Mouse (Mus musculus): ENCODE data around the gene Smarcc2. TPM values are rescaled to one million over a fixed set of nuclear protein-coding genes. Genes with fewer than 3 reads are reported as not detected.
A peak's percentile ranks its signal among the peaks of the same experiment; 100 is the strongest.

Smarcc2 gene
- total RNA-seq, 2 experiments from 2014 or later: 238 to 245 TPM

DNA sequence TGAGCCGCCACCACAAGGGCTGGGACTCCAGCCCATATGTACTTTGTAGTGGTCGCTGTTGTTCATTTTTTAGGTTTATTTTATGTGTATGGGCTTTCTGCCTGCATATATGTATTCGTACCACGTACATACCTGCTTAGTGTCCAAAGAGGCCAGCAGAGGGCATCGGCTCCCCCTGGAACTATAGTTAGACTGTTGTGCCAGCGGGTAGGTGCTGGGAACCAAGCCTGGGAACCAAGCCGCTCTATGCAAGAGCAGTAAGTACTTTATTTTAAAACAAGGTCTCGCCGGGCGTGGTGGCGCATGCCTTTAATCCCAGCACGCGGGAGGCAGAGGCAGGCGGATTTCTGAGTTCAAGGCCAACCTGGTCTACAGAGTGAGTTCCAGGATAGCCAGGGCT, 46.9 kb downstream of the Smarcc2 start:
- intact Hi-C loops (cut with DNase I): no loop called here
- DNase-seq (ENCODE audit: low spot score in 2 of 2): no peak

DNA sequence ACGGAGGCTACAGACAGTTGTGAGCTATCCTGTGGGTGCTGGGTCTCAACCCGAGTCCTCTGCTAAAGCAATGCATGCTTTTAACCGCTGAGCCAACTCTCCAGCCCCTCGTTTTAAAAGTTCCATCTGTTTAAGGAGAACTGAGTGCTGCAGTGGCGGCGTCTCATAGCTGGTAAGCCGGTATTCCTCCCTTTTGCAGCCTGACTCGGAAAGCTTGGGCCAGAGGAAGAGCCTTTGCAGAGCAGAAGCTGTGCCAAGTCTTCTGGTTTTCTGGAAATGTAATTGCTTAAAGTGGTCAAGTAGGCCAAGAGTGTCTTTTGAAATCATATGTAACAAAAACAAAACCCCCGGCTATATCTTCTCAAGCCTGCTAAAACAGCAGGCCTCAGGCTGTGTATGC, 49.2 kb downstream of the Smarcc2 start:
- DNase-seq (ENCODE audit: low spot score in 2 of 2): no peak
- intact Hi-C loops (cut with DNase I): no loop called here

- no peak for DNase-seq (ENCODE audit: low spot score in 2 of 2)
- intact Hi-C loops (cut with DNase I): no loop called here
Measured at GRCm38 (mm10) chr10:128509203-128509602, 50.2 kb downstream of the Smarcc2 start.

DNA sequence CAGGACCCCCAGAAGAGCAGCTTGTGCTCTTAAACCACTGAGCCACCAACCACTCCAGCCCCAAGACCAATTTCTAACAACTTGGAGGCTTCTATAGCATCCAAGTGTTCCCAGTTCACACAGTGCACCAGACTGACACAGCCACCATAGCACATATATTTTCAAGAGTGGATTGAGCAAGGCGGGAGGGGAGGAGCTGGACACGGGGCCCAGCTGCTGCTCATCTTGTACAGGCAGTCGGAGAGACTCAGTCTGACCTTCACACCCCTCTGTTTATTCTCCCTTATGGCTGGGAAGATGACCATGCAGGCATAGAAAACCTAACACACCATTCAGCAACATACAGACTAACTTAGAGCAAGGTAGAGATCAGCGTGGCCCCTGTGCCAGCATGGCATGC, 50.8 kb downstream of the Smarcc2 start:
- no peak for DNase-seq (ENCODE audit: low spot score in 2 of 2)
- intact Hi-C loops (cut with DNase I): no loop called here

GRCm38 (mm10) chr10:128510301-128510700, 51.3 kb downstream of the Smarcc2 start:
- intact Hi-C loops (cut with DNase I): no loop called here
- DNase-seq (ENCODE audit: low spot score in 2 of 2): no peak

- DNase-seq (ENCODE audit: low spot score in 2 of 2): no peak
- intact Hi-C loops (cut with DNase I): no loop called here
Measured at GRCm38 (mm10) chr10:128511189-128511588, 52.1 kb downstream of the Smarcc2 start.

DNA sequence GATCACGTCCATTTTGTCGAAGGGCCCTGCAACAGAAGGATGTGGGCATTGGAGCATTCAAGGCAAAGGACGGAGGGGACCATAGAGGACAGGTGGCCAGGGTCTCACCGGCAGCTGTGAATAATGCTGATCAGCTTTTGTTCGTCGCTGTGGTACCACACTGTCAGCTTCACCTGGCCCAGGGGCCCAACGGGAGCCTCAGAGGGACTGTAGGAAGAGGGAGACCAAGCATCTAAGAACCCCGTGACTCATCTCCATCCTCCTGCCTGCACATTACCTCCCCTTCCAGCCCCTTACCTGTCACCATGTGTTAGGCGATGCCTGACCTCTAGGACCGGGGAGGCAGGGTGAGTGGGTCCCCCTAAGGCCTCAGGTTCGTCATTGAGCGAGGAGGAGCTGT, 52.7 kb downstream of the Smarcc2 start:
- no peak for DNase-seq (ENCODE audit: low spot score in 2 of 2)
- intact Hi-C loops (cut with DNase I): no loop called here

DNA sequence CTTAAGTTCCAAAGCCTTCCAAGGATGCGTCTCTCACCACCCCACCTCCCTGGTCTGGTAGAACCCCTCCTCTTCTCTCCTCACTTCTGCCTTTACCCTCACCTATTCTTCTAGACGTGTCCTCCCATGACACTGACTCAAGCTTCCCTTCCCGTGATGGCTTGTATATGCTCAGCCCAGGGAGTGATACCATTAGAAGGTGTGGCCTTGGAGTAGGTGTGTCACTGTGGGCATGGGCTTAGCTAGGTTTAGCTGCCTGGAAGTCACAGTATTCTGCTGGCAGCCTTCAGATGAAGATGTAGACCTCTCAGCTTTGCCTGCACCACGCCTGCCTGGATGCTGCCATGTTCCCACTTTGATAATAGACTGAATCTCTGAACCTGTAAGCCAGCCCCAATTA, 56.0 kb downstream of the Smarcc2 start:
- DNase-seq (ENCODE audit: low spot score in 2 of 2): no peak
- intact Hi-C loops (cut with DNase I): no loop called here

- intact Hi-C loops (cut with DNase I): no loop called here
- no peak for DNase-seq (ENCODE audit: low spot score in 2 of 2)
Measured at GRCm38 (mm10) chr10:128516029-128516428, 57.0 kb downstream of the Smarcc2 start.

DNA sequence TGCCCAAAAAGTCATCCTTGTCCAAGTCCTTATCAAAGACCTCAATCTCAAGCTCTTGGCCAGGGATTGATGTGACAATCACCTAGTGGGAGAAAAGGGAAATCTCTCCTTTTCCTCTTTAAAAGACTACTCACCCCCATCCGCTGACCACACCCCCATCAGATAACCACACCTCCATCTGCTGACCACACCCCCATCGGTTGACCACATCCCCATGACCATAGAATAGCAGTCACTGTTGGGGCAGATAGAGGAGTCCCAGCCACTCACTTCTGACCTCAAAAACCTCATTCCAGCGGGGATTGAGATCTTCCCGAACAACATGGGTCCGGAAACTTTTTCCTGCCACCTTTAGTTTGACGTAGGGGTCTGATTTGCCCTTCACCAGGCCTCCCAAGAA, 57.6 kb downstream of the Smarcc2 start:
- intact Hi-C loops (cut with DNase I): no loop called here
- DNase-seq (ENCODE audit: low spot score in 2 of 2): no peak

DNA sequence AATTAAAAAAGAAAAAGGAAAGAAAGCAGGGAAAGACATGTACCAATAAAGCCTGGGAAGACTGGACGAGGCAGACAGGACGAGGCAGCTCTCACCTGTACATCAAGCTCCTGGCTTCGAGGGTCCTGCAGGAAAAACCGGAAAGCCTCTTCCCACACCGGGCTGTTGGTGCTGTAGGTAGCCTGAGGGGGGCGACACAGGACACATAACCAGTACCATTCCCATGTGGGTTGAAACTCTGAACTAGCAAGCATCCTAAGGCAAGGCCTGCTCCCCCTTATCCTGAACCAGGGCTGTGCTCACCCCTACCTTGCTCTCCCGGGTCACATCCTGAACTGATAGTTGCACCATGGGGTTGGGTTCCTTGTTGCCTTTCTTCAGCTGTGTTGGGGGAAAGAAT, 59.8 kb downstream of the Smarcc2 start:
- intact Hi-C loops (cut with DNase I): no loop called here
- peak in 1 of 2 experiments; percentile 31 for DNase-seq (ENCODE audit: low spot score in 2 of 2)

DNA sequence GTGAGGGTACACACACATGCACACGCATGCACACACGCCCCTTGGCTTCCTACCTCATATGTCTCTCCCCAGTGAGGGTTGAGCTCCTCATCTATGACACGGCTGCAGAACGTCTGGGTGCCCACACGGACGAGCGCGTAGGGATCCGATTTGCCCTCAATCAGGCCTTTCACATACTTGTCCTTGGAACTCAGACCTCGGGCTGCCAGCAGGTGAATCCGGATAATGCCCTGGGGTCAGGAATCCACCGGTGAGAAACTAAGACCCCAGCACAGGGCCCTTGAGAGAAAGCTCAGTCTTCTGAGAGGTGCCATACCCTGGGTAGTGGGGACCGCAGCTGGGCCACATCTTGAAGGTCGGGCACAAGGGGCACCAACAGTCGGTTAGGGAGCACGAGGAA, 61.5 kb downstream of the Smarcc2 start:
- intact Hi-C loops (cut with DNase I): no loop called here
- DNase-seq (ENCODE audit: low spot score in 2 of 2): no peak

DNA sequence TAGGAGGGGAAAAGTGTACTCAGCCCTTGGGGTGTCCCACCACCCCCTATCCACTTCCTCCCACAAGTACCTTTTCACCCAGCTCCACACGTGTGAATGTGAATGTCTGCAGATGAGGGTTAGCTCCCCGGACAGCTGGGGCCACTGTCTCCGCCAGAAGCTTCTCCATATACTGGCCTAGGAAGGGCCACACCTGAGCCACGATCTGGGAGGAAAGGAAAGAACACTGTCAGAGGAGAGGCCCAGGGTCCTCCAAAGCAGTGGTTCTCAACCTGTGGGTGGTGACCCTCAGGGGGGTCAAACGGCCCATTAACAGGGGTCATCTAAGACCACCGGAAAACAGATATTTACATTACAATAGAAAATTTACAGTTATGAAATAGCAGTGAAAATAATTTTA, 63.3 kb downstream of the Smarcc2 start:
- intact Hi-C loops (cut with DNase I): no loop called here

GRCm38 (mm10) chr10:128524111-128524731, 65.2 kb downstream of the Smarcc2 start:
- intact Hi-C loops (cut with DNase I): no loop called here
- no peak for DNase-seq (ENCODE audit: low spot score in 2 of 2)

More for the DNA sequence above, 63.3 kb downstream of the Smarcc2 start:
- no peak for DNase-seq (ENCODE audit: low spot score in 2 of 2)

DNA sequence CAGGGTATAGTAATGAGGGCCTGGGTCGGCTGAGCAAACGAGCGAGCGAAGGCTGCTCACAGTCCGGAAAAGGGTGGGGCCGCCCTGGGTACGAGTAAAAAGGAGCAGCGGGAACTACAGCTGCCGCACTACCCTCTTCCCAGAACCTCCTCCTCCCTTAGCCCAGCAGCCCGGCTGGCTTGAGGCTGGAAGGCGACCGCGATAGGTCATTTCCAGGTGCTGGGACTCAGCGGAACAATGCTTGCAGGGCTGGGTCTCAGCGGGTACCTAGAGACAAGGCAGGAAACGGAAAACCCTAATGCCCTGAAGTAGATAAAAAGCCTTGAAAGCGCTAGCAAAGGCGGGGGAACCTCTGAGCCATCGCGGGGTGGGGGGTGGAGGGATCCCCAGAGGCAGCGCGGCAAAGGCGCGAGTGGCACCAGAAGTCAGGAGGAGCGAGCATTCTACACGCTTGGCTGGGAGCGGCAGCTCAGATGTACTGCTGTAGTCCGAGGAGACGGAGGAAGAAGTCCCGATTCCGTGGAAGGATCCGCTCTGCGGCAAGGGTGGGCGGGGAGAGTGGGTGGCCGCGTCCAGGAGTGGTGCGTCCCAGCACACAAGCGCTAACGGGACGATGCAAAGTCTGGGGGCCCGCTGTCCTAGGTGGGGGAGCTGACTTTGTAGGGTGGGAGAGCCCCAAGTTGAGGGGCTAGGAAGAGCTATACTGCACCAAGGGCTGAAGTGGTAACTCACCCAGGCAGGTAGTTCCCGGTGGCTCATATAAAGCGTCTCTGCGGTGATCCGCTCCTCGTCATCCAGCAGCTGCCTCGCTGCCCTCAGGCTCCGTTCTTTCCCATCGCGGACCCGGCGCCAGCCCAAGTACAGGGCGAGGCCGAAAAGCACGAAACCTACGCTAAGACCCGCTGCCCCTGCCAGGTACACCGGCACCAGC, 65.9 kb downstream of the Smarcc2 start:
- intact Hi-C loops (cut with DNase I): no loop called here
- peak; percentile 52 to 66 for DNase-seq (ENCODE audit: low spot score in 2 of 2)

DNA sequence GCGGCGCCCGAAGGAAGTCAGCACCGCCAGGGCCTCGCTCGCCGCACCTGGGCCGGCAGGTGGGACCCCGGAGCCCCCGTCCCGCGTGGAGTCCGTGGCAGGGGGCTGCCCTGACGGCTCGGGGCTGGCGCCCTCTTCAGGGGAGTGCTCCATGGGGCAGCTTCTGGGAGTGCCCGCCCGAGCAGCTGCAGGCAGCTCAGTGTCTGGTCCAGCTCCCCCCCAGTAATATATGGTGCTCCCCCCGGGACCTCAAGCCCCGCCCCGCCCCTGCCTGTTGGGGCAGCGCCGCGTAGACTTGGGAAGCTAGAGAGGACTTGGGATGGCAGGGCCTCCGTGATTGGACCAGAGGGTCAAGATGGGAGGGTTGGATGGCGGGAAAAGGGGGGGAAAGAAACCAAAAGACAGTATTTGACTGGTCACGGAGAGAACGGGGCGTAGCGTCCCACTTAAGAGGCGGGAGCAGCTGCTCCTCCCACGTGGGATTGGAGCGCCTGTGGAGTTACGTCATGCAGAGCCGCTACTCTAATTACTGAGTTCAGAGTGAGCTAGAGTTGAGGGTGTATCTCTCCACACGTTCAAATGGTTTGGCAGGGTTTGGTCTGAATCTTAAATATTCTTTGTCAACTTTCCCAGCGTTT, 66.7 kb downstream of the Smarcc2 start, which contains the start of gene Esyt1:
Gene Esyt1, minus strand, starts transcription at position 201 of the 638 bp plus-strand sequence.
- peak; percentile 86 to 87 for DNase-seq (ENCODE audit: low spot score in 2 of 2)
- intact Hi-C loops (cut with DNase I): no loop called here

- DNase-seq (ENCODE audit: low spot score in 2 of 2): no peak
- intact Hi-C loops (cut with DNase I): no loop called here
Measured at GRCm38 (mm10) chr10:128526366-128527356, 67.6 kb downstream of the Smarcc2 start.

DNA sequence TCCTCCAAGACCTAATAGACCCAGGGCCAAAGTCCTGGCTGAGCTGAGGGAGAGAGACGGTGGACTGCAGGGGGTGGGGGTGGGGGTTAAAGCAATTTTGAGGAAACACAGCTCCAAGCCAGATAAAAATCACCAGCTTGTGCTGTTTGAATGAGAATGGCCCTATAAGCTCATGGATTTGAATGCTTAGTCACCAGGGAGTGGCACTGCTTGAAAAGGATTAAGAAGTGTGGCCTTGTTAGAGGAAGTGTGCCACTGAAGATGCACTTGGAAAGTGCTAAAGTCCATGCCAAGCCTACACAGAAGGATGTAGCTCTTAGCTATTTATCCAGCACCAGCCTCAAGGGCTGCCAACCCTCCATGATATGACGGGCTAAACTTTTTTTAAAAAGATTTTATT, 76.2 kb downstream of the Smarcc2 start:
- intact Hi-C loops (cut with DNase I): no loop called here
- DNase-seq (ENCODE audit: low spot score in 2 of 2): no peak

GRCm38 (mm10) chr10:128535624-128536265, 76.7 kb downstream of the Smarcc2 start:
- DNase-seq (ENCODE audit: low spot score in 2 of 2): peak in 1 of 2 experiments; percentile 32
- intact Hi-C loops (cut with DNase I): loop anchor here (2.0 kb wide), 1 partner anchor 77 kb away; the partner anchor contains the start of gene Smarcc2

Data from left cerebral cortex, postnatal 36 days (tissue).